Mouse (Mus musculus): ENCODE measurements at regions not wholly inside any gene's neighbourhood (a gene's known extent, or its start where the extent isn't known, plus 50 kb on each side); places are given as distances from the start of the nearest gene placed in this dataset.

DNA sequence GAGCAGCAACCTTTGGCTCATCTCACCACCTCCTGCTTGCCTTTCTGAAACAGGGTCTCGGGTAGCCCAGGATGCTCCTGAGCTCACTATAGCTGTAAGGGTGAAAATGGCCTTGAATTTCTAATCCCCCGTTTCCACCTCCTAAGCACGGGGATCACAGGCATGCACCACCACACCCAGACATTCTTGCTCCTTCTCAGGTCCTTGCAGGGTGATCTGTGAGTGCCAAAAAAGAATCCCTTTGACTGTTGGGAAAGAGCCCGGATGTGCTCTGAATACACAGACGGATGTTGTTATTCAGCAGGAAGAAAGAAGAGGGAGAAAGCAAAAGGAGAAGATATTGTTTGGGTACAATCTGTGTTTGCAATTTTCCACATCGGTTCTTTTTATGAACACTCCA is 140.4 kb upstream of the Podxl start:
- Histone ChIP-seq H3K36me3 (ENCODE audit: control insufficient read depth, insufficient read depth, low read length) (no peaks in the 10 kb centered on the region), H3K27me3 (ENCODE audit: control insufficient read depth, insufficient read depth, low read length) (no peaks in the 10 kb centered on the region), H3K4me1 (ENCODE audit: control insufficient read depth, insufficient read depth, insufficient read length, low read length) (no peaks in the 10 kb centered on the region), H3K4me3 (ENCODE audit: low read depth, low read length) (no peak overlapping the region), H3K27ac (ENCODE audit: insufficient read depth, low read depth, low read length) (no peak overlapping the region)
- TF ChIP-seq CTCF (IDR thresholded peaks at IDR 0.05; ENCODE audit: extremely low read depth, insufficient read length, insufficient replicate concordance, low read depth, low read length) (no peak), POLR2A (IDR thresholded peaks at IDR 0.05; ENCODE audit: low read depth, low read length) (no peak)
- 70% methylated on average over 6 of the region's 6 CpGs for WGBS

DNA sequence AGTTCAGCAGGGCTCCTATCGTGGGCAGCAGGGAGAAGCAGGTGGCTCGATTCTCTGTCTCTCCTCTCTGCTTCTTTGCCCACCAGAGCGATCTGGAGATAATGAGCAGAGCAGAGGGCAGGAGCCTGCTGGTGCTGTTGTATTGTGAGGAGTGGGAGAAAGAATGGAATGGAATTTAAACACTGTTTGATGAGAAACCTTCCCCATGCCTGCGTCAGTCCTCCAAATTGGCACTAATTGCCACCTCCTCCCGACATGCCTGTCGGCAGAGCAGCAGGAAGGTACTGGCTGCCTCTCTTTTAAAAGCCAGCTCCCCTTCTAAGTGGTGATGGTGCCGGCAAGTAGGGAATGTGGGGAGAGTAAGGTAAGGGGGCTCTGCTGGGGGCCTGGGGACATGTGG is 139.2 kb upstream of the Podxl start:
- H3K27me3 ChIP-seq (ENCODE audit: control insufficient read depth, insufficient read depth, low read length): no peaks in the 10 kb centered on the region
- TF ChIP-seq POLR2A (IDR thresholded peaks at IDR 0.05; ENCODE audit: low read depth, low read length): no peak
- no peak for TF ChIP-seq CTCF (IDR thresholded peaks at IDR 0.05; ENCODE audit: extremely low read depth, insufficient read length, insufficient replicate concordance, low read depth, low read length)
- H3K4me3 ChIP-seq (ENCODE audit: low read depth, low read length): no peak overlapping the region
- H3K27ac ChIP-seq (ENCODE audit: insufficient read depth, low read depth, low read length): no peak overlapping the region
- no peaks in the 10 kb centered on the region for H3K4me1 ChIP-seq (ENCODE audit: control insufficient read depth, insufficient read depth, insufficient read length, low read length)
- 31% methylated on average over 7 of the region's 7 CpGs for WGBS
- no peaks in the 10 kb centered on the region for H3K36me3 ChIP-seq (ENCODE audit: control insufficient read depth, insufficient read depth, low read length)

DNA sequence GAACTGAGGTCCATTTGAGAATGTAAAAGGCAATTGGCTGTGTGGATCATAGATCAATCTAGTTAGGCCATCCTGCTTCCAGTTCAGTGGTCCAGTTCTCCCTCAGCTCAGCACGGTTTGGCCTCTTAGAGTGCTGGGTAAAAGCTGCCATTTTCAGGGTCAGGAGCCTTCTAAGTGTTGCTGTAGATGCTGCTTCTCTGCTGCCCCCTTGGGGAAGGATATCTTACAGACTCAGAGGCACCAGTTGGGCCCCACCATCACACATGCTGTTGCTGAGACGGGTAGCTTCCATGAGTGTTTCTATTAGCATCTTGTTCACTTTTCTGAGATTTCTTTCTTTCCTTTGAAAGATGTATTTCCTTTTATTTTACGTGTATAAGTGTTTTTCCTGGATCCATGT is 132.1 kb upstream of the Podxl start:
- TF ChIP-seq CTCF (IDR thresholded peaks at IDR 0.05; ENCODE audit: extremely low read depth, insufficient read length, insufficient replicate concordance, low read depth, low read length) (no peak), POLR2A (IDR thresholded peaks at IDR 0.05; ENCODE audit: low read depth, low read length) (no peak)
- Histone ChIP-seq H3K27me3 (ENCODE audit: control insufficient read depth, insufficient read depth, low read length) (no peaks in the 10 kb centered on the region), H3K4me1 (ENCODE audit: control insufficient read depth, insufficient read depth, insufficient read length, low read length) (no peaks in the 10 kb centered on the region), H3K36me3 (ENCODE audit: control insufficient read depth, insufficient read depth, low read length) (no peaks in the 10 kb centered on the region), H3K4me3 (ENCODE audit: low read depth, low read length) (no peak overlapping the region), H3K27ac (ENCODE audit: insufficient read depth, low read depth, low read length) (no peak overlapping the region)
- 48% methylated on average over 3 of the region's 3 CpGs for WGBS

DNA sequence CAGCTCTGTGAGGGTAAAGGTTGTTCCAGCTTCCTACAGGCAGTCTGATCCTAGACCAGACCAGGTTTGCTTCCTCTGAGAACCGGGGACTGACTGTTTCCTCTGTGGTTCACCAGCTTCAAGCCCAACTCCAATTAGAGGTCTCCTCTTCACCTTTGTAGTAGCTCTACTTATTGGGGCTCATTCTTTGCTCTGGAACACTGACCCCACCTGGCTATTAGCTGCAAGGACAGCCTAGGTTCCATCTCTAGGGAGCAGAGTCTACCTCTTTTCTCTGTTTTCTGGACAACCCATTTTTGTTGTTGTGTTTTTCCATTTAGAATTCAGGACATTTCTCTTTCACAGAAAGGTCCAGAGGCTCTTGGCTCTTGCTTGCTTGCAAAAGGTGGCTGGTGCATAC is 129.3 kb upstream of the Podxl start:
- WGBS: 59% methylated on average over 1 of the region's 1 CpGs
- no peaks in the 10 kb centered on the region for H3K36me3 ChIP-seq (ENCODE audit: control insufficient read depth, insufficient read depth, low read length)
- TF ChIP-seq POLR2A (IDR thresholded peaks at IDR 0.05; ENCODE audit: low read depth, low read length) (no peak), CTCF (IDR thresholded peaks at IDR 0.05; ENCODE audit: extremely low read depth, insufficient read length, insufficient replicate concordance, low read depth, low read length) (no peak)
- H3K4me3 ChIP-seq (ENCODE audit: low read depth, low read length): no peak overlapping the region
- no peaks in the 10 kb centered on the region for H3K27me3 ChIP-seq (ENCODE audit: control insufficient read depth, insufficient read depth, low read length)
- no peak overlapping the region for H3K27ac ChIP-seq (ENCODE audit: insufficient read depth, low read depth, low read length)
- no peaks in the 10 kb centered on the region for H3K4me1 ChIP-seq (ENCODE audit: control insufficient read depth, insufficient read depth, insufficient read length, low read length)

DNA sequence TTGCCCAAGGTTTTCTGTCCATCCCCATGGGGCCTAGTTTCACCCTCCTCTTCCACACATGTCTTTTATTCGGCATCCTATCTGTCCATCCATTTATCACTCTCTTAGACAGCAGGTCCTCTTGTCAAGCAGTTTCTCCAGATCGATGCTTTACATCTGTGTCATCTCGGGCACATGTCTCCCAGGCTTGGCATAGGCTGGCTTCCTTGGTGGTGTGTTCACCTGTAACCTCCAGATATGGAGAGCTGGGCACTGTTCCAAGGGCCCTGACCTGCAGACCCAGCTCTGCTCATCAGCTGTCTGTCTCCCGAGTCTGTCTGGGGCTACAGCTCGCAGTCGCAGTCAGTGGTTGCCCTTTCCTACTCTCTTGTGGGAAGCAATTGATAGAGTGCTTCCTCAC is 128.2 kb upstream of the Podxl start:
- no peak overlapping the region for H3K27ac ChIP-seq (ENCODE audit: insufficient read depth, low read depth, low read length)
- H3K27me3 ChIP-seq (ENCODE audit: control insufficient read depth, insufficient read depth, low read length): no peaks in the 10 kb centered on the region
- TF ChIP-seq POLR2A (IDR thresholded peaks at IDR 0.05; ENCODE audit: low read depth, low read length): no peak
- TF ChIP-seq CTCF (IDR thresholded peaks at IDR 0.05; ENCODE audit: extremely low read depth, insufficient read length, insufficient replicate concordance, low read depth, low read length): no peak
- 80% methylated on average over 6 of the region's 6 CpGs for WGBS
- H3K4me1 ChIP-seq (ENCODE audit: control insufficient read depth, insufficient read depth, insufficient read length, low read length): no peaks in the 10 kb centered on the region
- no peak overlapping the region for H3K4me3 ChIP-seq (ENCODE audit: low read depth, low read length)
- no peaks in the 10 kb centered on the region for H3K36me3 ChIP-seq (ENCODE audit: control insufficient read depth, insufficient read depth, low read length)

DNA sequence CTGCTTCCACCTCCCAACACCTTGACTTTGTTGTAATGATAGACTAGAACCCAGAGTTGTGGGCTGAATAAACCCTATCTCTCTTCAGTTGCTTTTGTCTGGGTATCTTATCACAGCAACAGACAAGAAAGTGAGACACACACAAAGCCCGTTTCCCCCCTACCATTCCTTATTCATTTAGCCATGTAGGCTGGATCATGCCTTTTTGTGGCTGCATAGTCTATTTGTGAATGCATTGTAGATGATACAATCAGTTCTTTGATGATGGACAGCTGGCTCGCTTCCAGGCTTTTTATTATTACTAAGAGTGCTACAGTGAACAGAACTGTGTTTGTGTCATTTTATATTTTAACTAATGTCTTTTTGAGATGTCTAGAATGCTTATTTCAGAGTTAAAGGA is 116.3 kb upstream of the Podxl start:
- WGBS: 71% methylated on average over 2 of the region's 2 CpGs
- Histone ChIP-seq H3K27me3 (ENCODE audit: control insufficient read depth, insufficient read depth, low read length) (no peaks in the 10 kb centered on the region), H3K27ac (ENCODE audit: insufficient read depth, low read depth, low read length) (no peak overlapping the region), H3K36me3 (ENCODE audit: control insufficient read depth, insufficient read depth, low read length) (no peaks in the 10 kb centered on the region), H3K4me3 (ENCODE audit: low read depth, low read length) (no peak overlapping the region), H3K4me1 (ENCODE audit: control insufficient read depth, insufficient read depth, insufficient read length, low read length) (no peaks in the 10 kb centered on the region)
- no peak for TF ChIP-seq CTCF (IDR thresholded peaks at IDR 0.05; ENCODE audit: extremely low read depth, insufficient read length, insufficient replicate concordance, low read depth, low read length)
- TF ChIP-seq POLR2A (IDR thresholded peaks at IDR 0.05; ENCODE audit: low read depth, low read length): no peak

DNA sequence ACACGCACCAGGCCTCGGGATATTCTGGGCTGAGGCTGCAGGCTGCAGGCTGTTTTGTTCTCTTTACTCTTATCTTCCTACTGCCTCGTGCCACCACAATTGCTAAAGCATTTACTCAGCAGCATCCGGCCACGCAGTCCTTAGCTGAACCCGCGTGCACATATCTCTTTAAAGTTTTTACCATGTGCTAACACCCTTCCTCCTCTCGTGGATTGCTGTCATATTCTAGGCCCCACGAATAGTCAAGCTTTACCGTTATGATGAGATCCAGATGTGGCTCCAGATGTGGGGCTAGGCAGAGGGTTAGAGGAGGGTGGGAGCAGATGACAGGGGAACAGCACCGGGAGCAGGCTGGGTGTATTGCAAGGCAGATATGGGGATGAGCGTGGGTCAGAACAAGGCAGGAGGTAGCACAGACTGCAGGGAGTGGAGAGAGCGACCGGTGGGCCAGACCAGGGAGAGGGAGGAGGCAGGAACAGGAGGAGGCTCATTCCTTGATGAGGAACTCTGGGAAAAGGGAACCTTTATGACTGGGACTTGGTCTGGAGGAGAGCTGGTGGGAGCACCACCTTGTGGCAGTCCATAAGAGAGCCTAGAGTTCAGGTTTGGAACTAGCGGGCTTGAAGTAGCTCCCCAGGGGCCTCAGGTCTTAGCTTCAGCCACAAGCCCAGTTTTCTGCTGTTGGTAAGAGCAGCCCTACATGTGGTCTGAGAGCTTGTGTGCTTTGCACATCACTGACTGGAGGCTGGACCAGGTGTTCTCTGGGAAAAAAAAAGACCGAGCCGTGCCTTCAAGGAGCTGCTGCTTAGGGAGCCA is 102.1 kb upstream of the Podxl start:
- no peaks in the 10 kb centered on the region for H3K4me1 ChIP-seq (ENCODE audit: control insufficient read depth, insufficient read depth, insufficient read length, low read length)
- no peak for TF ChIP-seq CTCF (IDR thresholded peaks at IDR 0.05; ENCODE audit: extremely low read depth, insufficient read length, insufficient replicate concordance, low read depth, low read length)
- 56% methylated on average over 17 of the region's 17 CpGs for WGBS

More for the DNA sequence above, 102.1 kb upstream of the Podxl start:
- no peak overlapping the region for H3K4me3 ChIP-seq (ENCODE audit: low read depth, low read length)
- H3K36me3 ChIP-seq (ENCODE audit: control insufficient read depth, insufficient read depth, low read length): no peaks in the 10 kb centered on the region
- H3K27ac ChIP-seq (ENCODE audit: insufficient read depth, low read depth, low read length): no peak overlapping the region
- H3K27me3 ChIP-seq (ENCODE audit: control insufficient read depth, insufficient read depth, low read length): no peaks in the 10 kb centered on the region
